Mouse (Mus musculus): ENCODE data around the gene Dctn2.
A peak's percentile ranks its signal among the peaks of the same experiment; 100 is the strongest.

The Dctn2 gene

GRCm38 (mm10) chr10:127266112-127267091 is at the start of gene Dctn2:
TSS of gene Dctn2 (plus strand) at chr10:127266368.
- peak; percentile 89 to 94 for DNase-seq (ENCODE audit: low spot score in 2 of 2)

- DNase-seq (ENCODE audit: low spot score in 2 of 2): no peak
These were observed 49.7 kb upstream of the Dctn2 start for GRCm38 (mm10) chr10:127216456-127216855.

GRCm38 (mm10) chr10:127217177-127217576 is 49.0 kb upstream of the Dctn2 start:
- DNase-seq (ENCODE audit: low spot score in 2 of 2): no peak

DNA sequence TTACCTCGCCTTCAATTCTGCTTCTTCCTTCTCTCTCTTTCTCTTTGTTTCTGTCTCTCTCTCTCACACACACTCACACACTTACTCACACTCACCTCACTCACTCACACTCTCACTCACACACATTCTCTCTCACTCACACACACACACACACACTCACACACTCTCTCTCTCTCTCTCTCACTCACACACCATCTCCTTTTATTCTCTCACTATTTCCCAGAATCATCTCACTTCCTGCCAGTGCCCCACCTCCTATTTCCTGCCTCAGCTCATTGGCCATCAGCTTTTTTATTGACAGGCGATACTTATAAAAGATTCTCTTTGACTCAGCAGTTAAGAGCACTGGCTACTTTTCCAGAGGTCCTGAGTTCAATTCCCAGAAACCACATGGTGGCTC is 47.8 kb upstream of the Dctn2 start:
- no peak for DNase-seq (ENCODE audit: low spot score in 2 of 2)

DNA sequence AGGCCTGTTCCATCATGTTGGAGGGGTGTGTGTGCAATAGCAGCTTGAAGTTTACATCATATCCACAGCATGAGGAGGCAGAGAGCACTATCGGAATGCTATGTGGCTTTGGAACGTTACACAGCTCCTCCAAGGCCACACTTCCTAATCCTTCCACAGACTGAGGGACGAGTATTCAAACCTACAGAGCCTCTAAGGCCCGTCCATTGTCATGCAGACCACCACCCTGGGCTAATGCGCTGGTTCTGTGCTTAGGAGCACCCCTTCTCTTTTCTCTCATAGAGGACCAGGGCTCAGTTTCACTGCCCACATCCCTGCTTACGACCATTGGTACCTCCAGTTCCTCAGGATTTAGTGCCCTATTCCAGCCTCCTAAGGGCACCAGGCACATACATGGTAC is 41.0 kb upstream of the Dctn2 start:
- no peak for DNase-seq (ENCODE audit: low spot score in 2 of 2)

DNA sequence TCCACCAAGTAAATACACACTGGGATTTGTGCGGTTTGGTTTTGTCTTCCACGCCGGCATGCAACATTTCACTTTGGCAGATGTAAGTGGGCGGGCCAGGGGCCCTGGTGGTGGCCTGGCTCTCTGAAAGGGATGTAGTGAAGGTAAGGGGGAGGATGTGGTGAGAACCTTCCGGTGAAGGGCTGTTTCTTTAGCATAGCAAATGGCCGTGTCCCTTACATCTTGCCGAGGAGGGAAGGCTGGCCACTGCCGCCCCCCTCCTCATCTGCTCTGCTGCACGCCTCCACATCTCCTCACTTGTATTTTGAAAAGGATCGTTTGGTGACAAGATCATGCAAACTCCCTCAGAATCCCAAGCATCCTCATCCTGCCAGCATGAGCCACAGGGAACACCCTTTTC is 40.4 kb upstream of the Dctn2 start:
- DNase-seq (ENCODE audit: low spot score in 2 of 2): no peak

DNA sequence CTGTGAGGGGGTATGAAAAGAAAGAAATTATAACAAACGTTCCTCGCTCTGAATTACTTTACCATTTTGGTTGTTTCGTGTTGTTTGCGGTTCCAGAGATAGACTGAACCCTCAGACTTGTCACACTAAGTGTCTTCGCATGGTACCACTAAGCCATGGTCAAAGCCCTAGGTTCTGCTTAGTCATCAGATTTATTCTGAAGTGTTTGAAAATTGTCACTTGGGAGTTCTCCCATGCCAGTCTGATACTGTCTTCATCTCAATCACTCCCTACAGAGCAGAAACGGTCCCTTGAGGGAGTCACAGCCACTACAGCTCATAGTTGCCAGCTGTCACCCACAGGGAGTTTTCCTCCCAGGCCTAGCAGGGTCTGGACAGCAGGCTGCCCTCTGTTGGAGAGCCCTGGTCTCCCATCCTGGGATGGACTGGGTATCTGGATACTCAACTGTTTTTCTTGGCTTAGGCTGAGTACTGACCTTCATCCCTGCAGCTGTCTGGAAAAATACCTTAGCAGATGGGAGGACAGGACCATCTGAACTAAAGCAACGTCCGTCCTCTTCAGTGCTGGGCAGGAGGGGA is 39.8 kb upstream of the Dctn2 start:
- DNase-seq (ENCODE audit: low spot score in 2 of 2): no peak

GRCm38 (mm10) chr10:127227163-127227562 is 39.0 kb upstream of the Dctn2 start:
- DNase-seq (ENCODE audit: low spot score in 2 of 2): no peak

DNA sequence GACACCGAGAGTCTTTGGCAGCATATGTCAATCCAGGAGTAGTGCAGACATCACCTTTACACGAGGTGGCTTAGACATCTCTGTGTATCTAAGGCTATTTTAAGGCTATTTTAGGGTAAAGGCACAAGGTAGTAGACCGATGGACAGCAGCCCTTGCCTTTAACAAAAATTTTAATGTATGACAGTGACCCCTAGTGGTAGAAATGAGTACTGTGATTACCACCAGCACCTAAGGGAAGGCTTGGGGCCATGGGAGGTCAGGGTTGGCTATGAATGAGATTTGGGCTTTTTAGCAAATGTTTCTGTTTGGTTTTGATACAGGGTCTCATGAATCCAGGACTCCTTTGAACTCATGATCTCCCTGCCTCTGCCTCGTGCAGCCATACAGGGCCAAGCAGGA is 37.3 kb upstream of the Dctn2 start:
- no peak for DNase-seq (ENCODE audit: low spot score in 2 of 2)

DNA sequence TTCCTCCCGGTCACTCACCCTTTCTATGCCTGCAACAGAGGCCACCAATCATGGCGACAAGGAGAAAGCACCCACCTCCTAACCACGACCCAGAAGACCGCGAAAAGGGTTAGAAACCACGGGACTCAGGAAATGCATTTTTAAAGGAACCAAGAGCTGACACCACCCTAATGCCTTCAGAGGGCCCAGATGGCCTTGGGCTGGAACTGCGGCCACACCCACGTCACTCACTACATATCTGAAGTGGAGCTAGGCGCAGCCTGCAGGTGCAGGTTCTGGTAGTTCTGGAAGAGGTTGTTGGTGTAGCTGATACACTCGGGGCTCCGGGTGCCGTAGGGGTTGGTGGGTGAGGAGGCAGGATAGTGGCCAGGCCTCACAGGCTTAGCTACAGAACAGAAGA is 35.5 kb upstream of the Dctn2 start:
- no peak for DNase-seq (ENCODE audit: low spot score in 2 of 2)

DNA sequence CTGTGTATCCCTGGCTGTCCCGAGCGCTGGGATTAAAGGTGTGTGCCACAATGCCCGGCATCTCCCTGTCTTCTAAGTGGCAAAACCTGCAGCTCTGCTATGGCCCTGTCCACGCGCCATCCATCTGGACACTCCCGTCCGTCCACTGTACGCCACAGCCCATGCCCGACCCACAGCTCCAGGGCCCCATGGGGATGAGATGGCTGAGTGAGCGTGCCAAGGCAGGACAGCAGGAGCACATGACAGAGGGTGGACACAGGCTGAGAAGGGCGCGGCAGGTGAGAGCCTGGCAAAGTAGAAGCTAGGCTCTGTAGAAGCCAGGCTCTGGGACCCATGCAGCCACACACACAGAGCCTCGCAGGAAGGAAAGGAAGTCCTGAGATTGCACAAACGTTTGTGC is 34.4 kb upstream of the Dctn2 start:
- no peak for DNase-seq (ENCODE audit: low spot score in 2 of 2)

DNA sequence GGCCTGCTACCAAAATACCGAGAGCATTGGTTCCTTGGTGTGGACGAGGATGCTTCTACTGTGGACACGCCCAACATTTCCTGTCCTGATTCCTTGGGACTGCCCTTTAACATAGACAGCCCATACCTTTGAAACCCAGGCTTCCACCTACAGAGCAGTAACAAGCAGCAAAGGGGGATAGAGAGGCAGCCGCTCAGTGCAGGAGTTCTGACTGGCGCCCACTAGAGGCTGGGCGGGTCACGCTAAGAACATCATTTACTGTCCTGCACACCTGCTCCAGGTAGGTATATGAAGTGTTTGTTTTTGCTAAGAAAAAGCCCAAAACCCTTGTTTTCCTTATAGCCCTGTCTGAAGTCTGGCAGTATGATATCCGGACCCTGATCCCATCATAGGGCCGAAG is 33.0 kb upstream of the Dctn2 start:
- no peak for DNase-seq (ENCODE audit: low spot score in 2 of 2)

DNA sequence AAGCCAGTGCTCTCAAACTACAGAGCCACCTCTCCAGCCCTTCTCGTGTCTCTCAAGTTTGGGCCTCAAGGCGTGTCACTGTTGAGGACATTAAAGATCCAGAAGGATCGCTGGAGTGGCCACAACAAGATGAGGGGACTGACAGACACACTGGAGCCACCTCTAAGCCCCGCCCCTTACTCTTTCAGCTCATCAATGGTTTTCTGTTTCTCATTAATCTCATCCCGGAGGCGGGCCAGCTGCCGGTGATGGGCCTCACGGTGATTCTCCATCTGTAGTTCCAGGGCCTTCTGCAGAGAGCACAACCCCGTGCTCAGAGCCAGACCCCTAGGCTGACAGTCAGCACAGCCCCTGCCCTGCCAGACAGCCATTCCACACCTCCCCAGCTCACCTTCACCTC is 29.6 kb upstream of the Dctn2 start:
- DNase-seq (ENCODE audit: low spot score in 2 of 2): no peak

- no peak for DNase-seq (ENCODE audit: low spot score in 2 of 2)
These were observed 27.8 kb upstream of the Dctn2 start for GRCm38 (mm10) chr10:127238241-127238824.

DNA sequence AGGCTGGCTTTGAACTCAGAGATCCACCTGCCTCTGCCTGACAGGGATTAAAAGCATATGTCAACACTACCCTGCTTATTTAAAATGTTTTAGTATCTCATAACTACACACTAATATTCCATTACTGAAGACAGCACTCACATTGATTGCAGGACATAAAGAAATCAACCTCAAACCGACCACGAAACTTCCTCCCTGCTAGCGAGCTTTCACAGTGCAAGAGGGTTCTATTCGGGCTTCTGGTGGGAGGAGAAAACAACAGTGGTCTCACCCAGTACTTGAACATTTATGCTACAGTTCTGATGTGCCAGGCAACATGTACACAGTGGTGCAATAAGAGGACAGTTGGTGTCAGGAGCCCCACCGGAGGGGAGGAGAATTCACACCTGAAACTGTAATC is 15.4 kb upstream of the Dctn2 start:
- DNase-seq (ENCODE audit: low spot score in 2 of 2): no peak

DNA sequence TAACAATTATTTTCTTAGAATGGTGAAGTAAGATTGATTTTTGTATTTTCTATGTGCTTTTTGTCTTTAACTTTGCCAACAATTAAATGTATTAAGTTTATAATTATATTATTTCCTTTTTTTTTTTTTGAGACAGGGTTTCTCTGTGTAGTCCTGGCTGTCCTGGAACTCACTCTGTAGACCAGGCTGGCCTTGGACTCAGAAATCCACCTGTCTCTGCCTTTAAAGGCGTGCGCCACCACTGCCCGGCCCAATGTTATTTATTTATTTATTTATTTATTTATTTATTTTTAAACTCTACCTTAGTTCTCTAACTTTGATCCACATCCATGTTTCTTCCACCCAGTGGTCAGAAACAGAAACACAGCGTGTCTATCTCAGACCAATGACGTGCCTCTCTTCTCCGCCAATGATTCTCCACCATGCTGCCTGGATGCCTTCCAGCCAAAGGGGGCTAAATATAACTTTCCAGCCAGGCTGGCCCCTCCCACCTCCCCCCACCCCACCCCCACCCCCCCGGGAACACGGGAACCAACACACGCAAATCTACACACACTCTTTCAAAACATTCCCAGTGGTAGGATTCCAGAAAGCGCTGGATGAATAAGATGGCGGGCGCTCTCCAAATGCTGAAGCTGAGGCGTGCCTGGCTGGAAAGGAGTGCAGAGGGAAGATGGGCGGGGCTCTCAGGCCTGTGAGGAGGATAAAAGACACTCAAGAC is 10.4 kb upstream of the Dctn2 start:
- no peak for DNase-seq (ENCODE audit: low spot score in 2 of 2)

- DNase-seq (ENCODE audit: low spot score in 2 of 2): no peak
These were observed 8.4 kb upstream of the Dctn2 start for GRCm38 (mm10) chr10:127257790-127258189.

- no peak for DNase-seq (ENCODE audit: low spot score in 2 of 2)
These were observed 7.7 kb upstream of the Dctn2 start for GRCm38 (mm10) chr10:127258489-127258888.

DNA sequence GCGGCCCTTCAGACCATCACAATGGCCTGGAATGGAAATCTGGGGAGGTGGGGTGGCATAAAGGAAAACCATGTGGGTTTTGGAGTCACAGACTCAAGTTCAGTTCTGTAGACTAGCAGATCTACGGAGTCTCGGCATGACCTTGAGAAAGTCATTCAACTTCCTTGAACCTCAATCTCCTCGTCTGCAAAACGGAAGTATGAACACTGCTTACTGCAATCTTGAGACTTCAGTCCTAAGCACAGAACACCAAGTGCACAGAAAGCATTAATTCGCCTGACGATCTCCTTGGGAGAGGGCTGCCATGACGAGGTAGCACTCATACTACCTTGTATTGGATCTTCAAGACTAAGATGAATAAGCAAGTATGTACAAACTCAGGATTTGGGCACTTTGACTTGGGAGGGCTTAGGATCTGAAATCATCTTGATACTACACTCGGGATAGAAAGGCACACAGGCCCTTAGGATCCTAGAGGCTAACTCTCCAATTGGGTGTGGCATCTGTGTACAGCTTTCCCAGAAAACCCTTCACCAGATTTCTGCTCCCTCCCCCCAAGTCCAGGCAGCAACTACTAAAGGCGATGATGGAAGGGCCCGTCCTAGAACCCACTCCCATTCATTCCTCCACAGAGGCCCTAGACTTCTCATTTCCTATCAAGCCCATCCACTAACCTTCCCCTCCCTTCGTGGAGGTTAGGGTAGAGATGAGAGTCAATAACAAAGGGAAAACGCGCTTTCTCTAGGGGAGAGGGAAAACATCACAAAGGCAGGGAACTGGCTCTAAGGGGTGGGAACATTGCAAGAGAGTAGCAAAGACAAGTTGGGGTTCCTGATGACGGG is 4.2 kb upstream of the Dctn2 start:
- DNase-seq (ENCODE audit: low spot score in 2 of 2): no peak

- peak; percentile 55 to 66 for DNase-seq (ENCODE audit: low spot score in 2 of 2)
These were observed 3.4 kb upstream of the Dctn2 start, which contains the start of gene Kif5a for GRCm38 (mm10) chr10:127262548-127263398. TSS of gene Kif5a (minus strand) at chr10:127263348.
